Mouse (Mus musculus): ENCODE results near the gene Wdr24.

GRCm38 (mm10) chr17:25836397-25837075, 13.1 kb downstream of the Wdr24 start:
- TF ChIP-seq CTCF (IDR thresholded peaks at IDR 0.05; ENCODE audit: extremely low read depth, insufficient read depth, insufficient read length, insufficient replicate concordance) (no peak), POLR2A (IDR thresholded peaks at IDR 0.05; ENCODE audit: low read depth, low read length) (no peak)
